Mouse (Mus musculus) left cerebral cortex, adult 8-10 months (tissue): ENCODE measurements around the gene Pnliprp2. TPM values are rescaled to one million over a fixed set of nuclear protein-coding genes. Genes with fewer than 3 reads are reported as not detected.

Source experiments
- DNase-seq, 2 experiments: peaks; one replicate each; pipeline ENCODE4 v3.0.0; 2022; ENCODE audit warnings: low spot score in 2 of 2
- total RNA-seq, 4 experiments: library from RNA; stranded (reverse); gene quantifications; 2 replicates each; pipeline ENCODE4 v1.2.4; 2022

Gene Pnliprp2
- total RNA-seq = not detected

DNA sequence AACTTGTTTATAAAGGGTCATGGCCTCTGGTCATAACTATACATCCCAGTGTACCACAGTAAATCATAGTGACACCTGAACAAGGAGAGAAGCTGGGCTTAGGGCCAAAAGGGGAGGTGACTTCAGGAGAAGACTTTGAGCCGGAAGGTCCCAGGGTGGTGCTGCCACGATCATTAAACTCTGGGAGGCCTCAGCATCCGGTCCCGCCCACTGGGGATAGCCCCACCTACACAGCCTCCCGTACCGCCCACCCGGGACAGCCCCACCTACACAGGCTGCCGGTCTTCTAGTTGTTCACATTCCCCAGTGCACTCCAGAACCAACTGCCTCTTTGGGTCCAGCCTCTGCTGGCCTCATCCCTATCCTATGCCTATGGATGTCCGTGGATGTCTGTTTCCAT is at the start of gene Pnliprp2:
Gene Pnliprp2 (plus strand): TSS at position 297 of the 400 bp plus-strand sequence.
- DNase-seq = no peak

DNA sequence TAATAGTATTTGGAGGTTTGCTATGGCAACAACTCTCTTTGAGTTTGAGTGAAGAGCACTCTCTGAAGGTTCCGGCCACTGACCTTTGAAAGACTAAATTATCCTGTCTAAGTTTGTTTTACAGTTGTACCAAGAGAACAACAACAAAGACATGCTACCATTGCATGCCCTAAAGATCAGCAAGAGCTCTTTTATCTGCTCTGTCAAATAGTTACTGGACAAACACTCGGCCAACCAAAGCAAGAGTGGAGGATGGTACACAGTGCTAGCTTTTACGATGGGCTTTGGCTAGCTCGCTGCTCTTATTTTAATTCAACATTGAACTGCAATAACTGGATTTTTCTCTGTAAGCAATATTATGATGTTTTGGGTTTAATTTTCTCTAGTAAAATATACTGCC is 41.6 kb upstream of the Pnliprp2 start:
- no peak for DNase-seq

DNA sequence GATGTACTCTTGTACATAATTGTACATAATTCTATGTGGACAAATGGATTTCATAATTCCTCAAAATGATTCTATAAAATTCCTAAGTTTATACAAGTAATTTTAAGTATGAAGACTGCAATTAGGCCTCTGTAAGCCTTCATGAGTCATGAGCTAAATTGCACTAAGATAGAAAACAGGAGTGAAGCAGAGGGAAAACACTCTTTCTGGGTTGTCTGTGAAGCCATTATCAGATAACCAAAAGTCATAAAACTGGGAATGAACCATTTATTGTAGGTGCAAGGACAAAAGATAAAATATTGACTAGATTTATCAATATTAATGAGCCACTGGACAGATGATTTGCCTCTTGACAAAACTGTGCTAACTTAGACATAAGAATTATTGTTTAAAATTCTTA is 39.1 kb upstream of the Pnliprp2 start:
- no peak for DNase-seq

DNA sequence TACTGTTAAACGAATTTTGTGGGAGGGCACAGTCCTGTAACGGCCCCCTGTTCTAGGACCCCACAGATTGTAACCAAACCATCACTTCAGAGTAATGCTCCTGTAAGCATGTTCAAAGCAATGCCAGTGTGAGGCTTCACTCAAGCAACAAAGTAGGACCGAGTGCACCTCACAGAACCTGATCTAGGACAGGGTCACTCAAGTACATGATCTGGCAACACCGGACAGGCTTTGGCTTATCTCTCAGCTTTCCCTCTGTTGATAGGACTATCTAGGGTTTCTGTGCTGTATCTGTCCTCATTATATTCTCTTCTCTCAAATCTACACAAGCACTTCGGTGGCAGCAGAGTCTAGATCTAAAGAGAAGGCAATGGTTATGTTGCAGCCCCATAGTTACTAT is 33.0 kb upstream of the Pnliprp2 start:
- no peak for DNase-seq

DNA sequence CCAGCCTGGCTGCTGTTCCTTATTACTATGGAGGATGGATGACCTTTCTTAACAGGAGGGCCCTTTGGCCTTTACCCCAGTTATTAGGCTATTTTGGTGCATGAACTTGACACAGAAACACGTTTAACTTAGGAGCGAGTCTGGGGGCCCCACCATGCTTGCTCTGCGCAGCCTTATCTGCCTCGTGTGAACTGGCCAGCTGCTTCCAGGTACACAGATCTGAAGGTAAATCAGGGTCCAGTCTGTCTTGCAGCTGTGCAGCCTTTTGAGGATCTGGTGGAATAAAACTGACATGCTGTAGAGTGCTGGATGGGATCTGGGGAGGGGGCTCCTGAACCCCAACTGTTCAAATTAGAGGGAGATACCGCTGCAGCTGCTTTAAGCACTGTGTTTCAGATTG is 31.8 kb upstream of the Pnliprp2 start:
- no peak for DNase-seq

DNA sequence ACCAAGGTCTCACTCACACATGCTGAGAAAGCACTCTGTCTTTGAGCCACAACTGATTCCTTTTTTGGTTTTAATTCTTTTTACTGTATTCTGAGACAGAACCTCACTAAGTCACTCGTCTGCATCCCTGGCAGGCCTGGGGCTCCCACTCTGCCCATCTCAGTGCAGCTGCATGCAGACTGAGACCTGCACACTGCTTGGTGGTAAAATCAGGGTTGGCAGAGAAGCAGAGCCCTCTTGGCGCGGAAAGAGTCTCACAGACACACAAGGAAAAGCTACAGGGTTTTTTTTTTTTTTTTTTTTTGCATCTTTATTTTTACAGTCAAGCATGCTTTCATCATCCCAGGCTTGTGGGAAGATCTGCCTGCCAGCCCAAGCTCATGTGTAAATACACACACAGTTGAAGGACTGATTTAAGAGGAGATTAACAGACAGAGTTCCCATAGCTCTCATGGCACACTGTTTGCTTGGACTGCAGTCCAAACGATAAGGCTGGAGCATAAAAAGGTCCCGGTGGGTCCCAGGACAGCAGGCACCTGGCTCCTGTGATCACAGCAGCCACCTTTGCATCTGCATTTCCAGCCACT is 31.0 kb upstream of the Pnliprp2 start, which contains the start of gene Pnliprp1:
Gene Pnliprp1 (plus strand): TSS at position 443 of the 587 bp plus-strand sequence.
- no peak for DNase-seq

DNA sequence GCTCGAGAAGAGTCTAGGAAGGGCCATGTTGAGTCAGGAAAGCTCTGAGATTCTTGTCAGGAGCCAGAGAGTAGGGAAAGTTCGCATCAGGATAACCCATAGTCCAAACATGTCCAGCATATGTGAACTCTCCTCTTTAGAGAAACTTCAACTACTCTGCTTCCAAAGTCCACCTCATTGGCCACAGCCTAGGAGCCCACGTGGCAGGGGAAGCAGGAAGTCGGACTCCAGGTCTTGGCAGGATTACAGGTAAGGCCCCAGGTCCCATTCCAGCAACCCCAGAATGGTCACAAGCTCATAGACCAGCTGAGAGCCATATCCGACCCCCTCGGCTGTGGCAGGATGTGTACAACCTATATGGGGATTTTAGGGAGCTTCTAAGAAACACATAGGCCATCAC is 26.3 kb upstream of the Pnliprp2 start:
- no peak for DNase-seq

DNA sequence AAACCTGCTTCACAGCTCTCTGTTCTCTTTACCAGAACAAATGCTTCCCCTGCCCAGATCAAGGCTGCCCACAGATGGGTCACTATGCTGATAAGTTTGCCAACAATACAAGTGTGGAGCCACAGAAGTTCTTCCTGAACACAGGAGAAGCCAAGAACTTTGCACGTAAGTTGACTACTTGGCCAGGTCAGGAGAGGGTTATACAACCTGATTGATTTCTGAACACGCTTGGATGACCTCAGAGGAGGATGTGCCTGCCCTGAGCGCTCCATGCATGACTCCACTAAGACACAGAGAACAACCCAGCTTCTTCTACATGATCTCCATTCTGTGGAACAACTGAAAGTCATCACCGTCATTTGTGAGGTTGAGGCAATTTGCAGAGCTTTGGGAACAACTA is 21.4 kb upstream of the Pnliprp2 start:
- DNase-seq = no peak

DNA sequence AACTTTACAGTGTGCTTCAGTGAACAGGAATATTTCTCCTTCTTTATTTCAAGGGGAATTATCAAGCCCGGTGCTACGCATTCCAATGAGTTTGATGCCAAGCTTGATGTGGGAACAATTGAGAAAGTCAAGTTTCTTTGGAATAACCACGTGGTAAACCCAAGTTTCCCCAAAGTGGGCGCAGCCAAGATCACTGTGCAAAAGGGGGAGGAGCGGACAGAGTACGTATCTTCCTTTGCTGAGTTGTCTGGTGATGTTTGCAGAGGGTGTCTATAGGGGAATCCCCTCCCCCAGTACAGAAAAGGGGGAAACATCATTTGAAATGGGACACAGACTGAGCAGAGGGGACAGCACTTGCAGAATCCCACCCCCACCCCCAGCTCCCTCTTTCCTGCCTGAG is 18.5 kb upstream of the Pnliprp2 start:
- no peak for DNase-seq

DNA sequence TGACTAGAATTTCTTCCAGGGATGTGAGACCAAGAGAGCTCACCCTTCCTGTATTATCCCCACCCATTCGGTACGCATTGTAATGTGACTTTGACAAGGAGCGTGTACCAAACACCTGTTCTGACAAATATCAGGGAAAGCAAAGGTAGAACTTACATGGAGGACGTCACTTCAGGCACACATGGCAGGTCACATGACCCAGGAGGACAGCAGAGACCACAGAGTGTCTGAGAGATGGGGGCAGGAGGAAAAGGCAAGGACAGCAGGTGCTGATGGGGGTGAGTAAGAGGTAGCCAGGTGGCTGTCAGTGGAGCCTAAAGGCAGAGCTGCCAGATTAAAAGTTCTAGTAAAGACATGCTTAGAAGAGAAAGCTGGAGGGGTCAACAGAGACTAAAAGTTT is 16.8 kb upstream of the Pnliprp2 start:
- no peak for DNase-seq

DNA sequence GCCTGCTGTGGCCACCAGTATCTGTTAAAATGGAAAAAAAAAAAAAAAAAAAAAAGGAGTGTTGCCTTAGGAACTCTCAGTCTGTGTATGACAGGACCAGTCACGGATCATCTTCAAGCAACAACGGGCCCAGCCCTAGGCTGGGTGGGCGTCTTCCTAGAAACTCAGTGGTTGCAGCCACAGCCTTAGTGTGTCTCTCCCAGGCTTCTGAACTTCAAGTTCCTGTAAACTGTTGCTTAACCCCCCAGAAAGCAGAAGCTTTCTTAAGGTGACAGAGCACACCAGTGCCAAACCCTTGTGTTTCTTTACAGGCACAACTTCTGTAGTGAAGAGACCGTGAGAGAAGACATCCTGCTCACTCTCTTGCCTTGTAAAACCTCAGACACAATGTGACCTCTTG is 15.8 kb upstream of the Pnliprp2 start:
- DNase-seq = no peak

DNA sequence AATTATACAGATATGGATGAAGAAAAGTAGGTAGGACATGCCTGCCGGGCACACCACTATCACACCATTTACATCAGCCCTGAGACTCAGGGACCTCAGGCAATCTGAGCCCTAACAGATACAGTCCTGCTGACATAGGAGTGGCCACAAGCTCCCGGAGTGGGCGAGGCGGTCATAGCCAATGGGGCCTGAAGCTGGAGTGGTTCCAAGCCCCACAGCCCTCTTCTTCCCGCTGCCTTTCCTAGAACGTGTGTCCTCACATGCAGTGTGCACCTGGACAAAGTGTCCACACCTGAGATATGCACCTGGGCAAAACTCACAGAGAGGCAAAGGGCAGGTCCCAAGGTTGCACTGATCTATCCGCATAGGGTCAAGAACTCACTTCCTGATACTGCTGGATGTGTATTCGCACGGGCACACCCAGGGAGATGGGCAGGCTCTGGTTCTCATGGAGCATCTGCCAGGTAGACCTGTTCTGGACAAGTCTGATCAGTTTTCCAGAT is 12.0 kb upstream of the Pnliprp2 start:
- no peak for DNase-seq

DNA sequence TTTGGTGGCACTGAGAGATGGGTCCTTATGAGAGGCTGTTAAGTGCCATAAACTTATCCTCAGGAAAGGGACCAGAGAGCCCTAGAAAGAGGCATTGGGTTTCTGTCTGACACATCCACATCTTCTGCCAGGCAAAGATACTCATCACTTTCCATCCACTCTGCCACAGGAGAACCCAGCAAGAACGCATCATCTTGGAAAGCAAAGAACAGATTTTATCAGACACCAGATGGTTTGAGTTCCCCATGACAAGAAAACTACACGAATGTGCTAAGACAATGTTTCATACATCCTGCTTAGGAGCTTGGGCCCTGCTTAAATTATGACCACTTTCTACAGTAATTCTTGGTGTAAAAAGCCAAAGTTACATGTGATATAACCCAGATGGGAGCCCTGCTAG is 8.7 kb upstream of the Pnliprp2 start:
- DNase-seq = no peak

DNA sequence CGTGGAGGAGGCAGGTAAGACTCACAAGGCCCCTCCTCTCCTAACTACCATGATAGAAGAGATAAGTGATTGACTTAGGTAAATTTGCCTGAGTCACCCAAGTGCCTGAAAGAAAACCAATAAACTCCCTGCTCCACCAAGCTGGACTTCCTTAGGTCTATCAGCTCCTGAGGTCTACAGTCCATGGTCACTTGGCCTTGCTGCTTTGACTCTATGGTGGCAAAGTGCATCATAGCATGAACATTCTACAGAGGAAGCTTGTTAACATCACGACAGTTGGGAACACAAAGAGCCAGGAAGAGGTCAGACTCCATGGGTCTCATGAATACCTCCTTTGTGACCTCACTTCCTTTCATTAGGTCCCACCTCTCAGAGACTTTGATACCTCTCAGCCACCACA is 8.0 kb upstream of the Pnliprp2 start:
- DNase-seq = no peak

DNA sequence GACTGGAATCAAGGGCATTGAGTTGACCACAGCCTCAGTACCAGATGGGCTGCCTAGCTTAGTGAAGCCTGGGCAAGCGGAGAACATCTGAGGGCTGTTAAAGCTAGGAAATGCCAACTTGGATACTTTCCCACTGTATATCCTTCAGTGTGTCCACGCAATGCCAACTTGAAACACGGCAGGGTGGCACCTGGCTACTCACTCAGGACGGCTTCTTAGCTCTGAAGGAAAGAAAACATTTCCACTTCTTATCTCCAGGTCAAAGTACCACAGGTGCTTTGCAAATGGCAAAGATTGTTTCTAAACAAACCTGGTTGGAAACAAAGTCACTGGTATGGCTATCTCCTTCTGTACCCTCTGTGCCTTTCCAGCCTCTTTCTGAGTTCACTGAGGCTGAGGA is 648 bp upstream of the Pnliprp2 start:
- no peak for DNase-seq

DNA sequence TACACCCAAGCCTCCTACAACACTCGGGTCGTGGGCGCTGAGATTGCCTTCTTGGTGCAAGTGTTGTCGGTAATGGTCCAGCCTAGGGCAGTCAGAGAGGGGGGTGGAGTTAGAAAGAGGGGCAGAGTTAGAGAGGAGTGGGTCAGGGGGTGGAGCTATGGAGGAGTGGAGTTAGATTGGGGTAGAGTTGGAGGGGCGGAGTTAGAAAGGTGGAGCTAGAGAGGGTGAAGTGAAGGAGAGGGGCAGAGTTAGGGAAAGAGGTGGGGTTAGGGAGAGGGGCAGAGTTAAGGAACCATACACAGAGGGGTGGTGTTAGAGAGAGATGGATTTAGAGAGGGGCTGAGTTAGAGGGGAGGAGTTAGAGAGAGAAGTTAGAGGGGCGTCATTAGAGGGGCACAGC is 2.8 kb downstream of the Pnliprp2 start:
- DNase-seq = no peak

DNA sequence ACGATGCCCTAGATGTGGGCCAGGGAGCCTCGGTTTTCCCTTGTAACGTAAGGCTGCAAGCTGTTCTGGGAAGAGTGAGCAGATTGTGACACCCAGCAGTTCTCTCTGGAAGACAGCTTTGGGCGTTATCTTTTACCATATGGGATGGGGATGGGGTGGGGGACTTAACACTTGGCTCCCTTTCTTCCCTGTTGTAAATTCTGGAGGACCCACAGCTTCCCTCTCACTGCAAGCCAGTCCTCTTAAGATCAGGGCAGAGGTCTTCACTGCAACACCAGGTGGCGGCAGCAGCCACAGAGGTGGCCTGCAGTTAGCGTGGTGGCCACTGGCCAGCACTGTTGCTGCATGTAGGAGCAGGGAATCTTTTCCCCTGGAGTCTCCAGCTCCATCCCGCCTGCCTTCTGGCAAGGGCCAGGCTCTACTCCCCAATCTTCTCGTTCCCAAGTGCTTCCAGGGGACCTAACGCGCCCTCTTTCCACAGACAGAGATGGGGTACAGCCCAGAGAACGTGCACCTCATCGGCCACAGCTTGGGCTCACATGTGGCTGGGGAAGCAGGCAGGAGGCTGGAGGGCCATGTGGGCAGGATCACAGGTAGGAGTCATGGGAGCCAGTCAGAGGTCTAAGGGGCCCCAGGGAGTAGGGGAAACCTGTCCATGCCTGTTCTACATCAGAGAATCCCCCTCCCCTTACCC is 3.5 kb downstream of the Pnliprp2 start:
- peak; percentile 30 to 51 for DNase-seq

DNA sequence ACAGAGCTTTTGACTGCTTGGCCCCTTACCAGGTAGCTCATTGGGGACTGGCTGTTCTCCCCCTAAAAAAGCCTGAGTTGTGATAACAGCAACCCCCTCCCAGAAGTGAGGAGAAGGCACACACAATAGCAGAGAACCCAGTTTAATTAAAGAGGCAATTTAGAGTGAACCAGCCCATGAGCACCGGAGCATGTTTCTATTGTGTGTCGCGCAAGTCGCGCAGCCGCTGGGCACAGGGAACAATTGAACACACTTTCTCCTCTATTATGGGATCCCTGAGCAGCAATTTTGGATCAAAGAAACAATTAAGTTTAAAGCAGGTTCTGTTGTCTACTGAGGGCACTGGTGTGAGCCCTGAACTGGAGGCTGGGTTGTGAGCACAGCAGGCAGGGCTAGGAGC is 7.8 kb downstream of the Pnliprp2 start:
- DNase-seq = no peak

DNA sequence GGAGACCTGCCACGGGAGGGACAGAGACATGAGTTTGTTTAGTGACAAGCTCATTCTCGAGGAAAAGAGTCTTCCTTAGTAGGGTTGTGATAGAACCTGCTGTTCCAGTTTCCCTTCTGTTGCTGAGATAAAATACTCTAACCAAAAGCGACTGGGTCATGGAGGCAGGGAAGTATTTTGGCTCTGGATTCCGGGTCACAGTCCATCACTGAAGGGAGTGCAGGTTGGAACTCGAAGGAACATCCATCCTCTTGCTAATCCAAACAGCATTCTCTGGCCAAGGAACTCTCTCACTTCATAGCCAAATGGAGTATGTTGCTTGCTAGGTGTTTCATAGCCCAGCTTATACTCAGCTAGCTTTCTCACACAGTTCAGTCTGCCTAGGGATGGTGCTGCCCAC is 16.9 kb downstream of the Pnliprp2 start:
- DNase-seq = no peak

DNA sequence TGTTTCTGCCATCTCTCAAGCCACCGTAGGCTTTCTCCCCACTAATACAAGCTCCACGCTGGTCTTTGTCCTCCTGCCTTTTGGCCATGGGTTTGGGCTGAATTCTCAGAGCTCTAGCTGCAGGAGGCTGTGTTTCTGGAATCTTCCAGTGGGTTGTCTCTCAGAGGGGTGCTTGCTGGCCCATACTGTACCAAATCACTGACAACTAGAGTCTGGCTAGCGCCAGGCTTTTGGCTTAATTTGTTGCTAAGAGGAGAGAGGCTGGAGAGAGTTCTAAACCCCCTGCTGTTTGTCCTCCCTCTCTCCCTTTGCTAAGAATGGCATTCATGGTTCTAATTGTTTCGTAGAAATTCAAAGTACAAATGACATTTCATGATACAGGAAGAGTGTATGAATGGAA is 22.0 kb downstream of the Pnliprp2 start:
- DNase-seq = no peak

DNA sequence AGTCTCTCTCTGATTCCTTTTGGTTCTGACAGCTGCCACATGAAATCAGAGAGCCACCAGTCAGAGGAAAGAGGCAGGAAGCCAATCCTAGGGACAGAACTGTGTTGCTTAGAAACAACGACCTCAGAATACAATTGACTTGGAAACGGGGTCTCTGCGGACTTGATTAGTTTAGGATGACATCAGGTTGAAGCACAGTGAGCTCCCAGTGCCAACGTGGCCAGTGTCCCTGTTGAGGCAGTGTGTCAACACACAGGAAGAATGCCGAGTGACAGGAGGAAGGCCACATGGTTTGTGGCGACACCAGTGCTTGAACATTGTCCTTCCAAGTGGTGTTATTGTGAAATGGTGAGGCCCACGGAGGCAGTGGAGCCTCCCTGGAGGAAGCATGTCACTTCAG is 24.4 kb downstream of the Pnliprp2 start:
- no peak for DNase-seq

DNA sequence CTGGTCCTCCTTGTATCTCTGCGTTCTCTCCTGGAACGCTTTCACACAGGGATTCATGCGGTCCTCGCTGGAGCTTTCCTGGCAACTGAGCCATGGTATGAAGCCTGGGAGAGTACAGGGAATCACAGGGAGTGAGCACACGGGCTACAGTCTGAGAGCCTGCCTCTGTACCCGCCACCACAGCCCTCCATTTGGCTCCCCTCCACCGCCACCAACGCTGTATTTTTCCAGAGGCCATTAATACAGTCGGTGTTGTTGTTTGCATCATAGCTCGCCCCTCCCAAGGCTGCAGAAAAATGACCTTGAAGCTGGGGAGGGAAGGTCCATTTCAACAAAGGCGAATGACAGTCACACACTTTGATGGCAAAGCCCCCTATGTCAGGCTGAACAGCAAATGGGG is 29.7 kb downstream of the Pnliprp2 start:
- DNase-seq = no peak

DNA sequence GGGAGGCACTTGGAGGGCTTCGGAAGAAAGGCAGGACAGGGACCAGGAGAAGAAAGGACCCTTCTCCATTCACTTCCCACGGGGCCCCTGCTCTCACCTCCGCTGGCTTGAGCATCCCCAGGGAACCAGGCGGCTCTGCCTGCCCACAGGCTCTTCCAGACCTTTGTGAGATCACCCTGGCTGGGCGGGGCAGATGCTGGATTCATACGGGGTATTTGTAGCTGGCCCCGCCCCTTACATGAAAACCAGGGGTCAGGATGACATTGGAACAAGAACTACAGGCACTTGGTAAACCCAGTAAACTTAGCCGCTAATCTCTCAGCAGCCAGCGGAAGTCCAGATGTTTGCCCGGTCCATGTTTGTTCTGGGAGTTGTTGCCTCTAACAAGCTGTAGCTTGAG is 34.8 kb downstream of the Pnliprp2 start, which contains the start of gene 1700019N19Rik:
Gene 1700019N19Rik (minus strand): TSS at position 178 of the 400 bp plus-strand sequence.
- no peak for DNase-seq
